Comparison of ENCODE assay signal across 9 mouse cellular contexts in genomic region chr6:124745490-124746295, GRCm38 (mm10). TPM values are rescaled to one million over a fixed set of nuclear protein-coding genes. Genes with fewer than 3 reads are reported as not detected.
A peak's percentile ranks its signal among the peaks of the same experiment; 100 is the strongest.
DNase-seq lines count a peak whose midpoint lies in the region; ATAC-seq lines count a peak whose summit lies in the region.
"Had no signal": no experiment of that assay in that cellular context is flagged by ENCODE, and none has a peak within 500 bp of the region (broad histone marks: within the 10 kb centered on the region; RNA-seq: fewer than 3 reads in every experiment).

No protein-coding gene starts in this region.

- H3K27ac ChIP-seq in forebrain, embryonic 10.5 days, result peak overlapping the region; percentile 97
- peak overlapping the region; percentile 79 for H3K27ac ChIP-seq in heart, embryonic 15.5 days
- peak overlapping the region; percentile 86 for H3K27ac ChIP-seq in liver, embryonic 13.5 days
- H3K27ac ChIP-seq in stomach, embryonic 14.5 days (ENCODE audit: low read length), result peak overlapping the region; percentile 85

- peak overlapping the region; percentile 96 for H3K4me2 ChIP-seq in heart, embryonic 15.5 days
- H3K4me2 ChIP-seq in liver, embryonic 13.5 days, result peak overlapping the region; percentile 100
- H3K4me2 ChIP-seq in stomach, embryonic 14.5 days (replicated peaks; ENCODE audit: low read depth, low read length), result peak overlapping the region; percentile 87

- H3K9ac ChIP-seq in heart, embryonic 15.5 days, result peak overlapping the region; percentile 82
- peak overlapping the region; percentile 91 for H3K9ac ChIP-seq in liver, embryonic 13.5 days
- peak overlapping the region; percentile 77 for H3K9ac ChIP-seq in stomach, embryonic 14.5 days (replicated peaks; ENCODE audit: low read depth, low read length)

- no peaks in the 10 kb centered on the region for H3K9me3 ChIP-seq in forebrain, embryonic 10.5 days
- no peaks in the 10 kb centered on the region for H3K9me3 ChIP-seq in heart, embryonic 15.5 days (replicated peaks)
- H3K9me3 ChIP-seq in liver, embryonic 13.5 days (replicated peaks), result no peaks in the 10 kb centered on the region
- H3K9me3 ChIP-seq in stomach, embryonic 14.5 days (ENCODE audit: control insufficient read depth, low read depth, low read length), result no peaks in the 10 kb centered on the region

- peak; percentile 88 to 91 for DNase-seq in CD8-positive naive resting alpha-beta T cell, adult 2 months (ENCODE audit: low read depth in 2 of 2, low spot score in 2 of 2)
- peak; percentile 93 for DNase-seq in c-Kit-positive CD71-negative TER-119-negative erythroid progenitor cells, embryonic 14.5 days (ENCODE audit: low read depth)
- peak; percentile 93 for DNase-seq in forebrain, embryonic 10.5 days (ENCODE audit: extremely low spot score, low spot score)
- peak; percentile 97 for DNase-seq in kidney, postnatal 14 days
- DNase-seq in liver, embryonic 13.5 days, result peak; percentile 90
- peak; percentile 93 to 95 for DNase-seq in natural killer cell, adult 2 months (ENCODE audit: low spot score in 2 of 2)

- ATAC-seq in heart, embryonic 15.5 days (replicated peaks; ENCODE audit: insufficient number of reproducible peaks, insufficient read depth, low FRiP score, low read depth), result peak; percentile 80
- ATAC-seq in liver, embryonic 13.5 days (ENCODE audit: low read depth), result peak; percentile 76
- peak; percentile 82 for ATAC-seq in stomach, embryonic 14.5 days (ENCODE audit: insufficient number of reproducible peaks, insufficient read depth, low FRiP score, low read depth)

- peaks cover 49% of the 10 kb centered on the region for H3K4me1 ChIP-seq in forebrain, embryonic 10.5 days
- H3K4me1 ChIP-seq in heart, embryonic 15.5 days (replicated peaks), result peaks cover 37% of the 10 kb centered on the region
- peaks cover 32% of the 10 kb centered on the region for H3K4me1 ChIP-seq in liver, embryonic 13.5 days (replicated peaks)
- peaks cover 10% of the 10 kb centered on the region for H3K4me1 ChIP-seq in stomach, embryonic 14.5 days (ENCODE audit: control insufficient read depth, insufficient read depth, low read length)

- H3K36me3 ChIP-seq in forebrain, embryonic 10.5 days (replicated peaks), result peaks cover 72% of the 10 kb centered on the region
- H3K36me3 ChIP-seq in heart, embryonic 15.5 days, result peaks cover 48% of the 10 kb centered on the region
- peaks cover 16% of the 10 kb centered on the region for H3K36me3 ChIP-seq in liver, embryonic 13.5 days
- peaks cover 59% of the 10 kb centered on the region for H3K36me3 ChIP-seq in stomach, embryonic 14.5 days (ENCODE audit: control insufficient read depth, insufficient read depth, low read length)

- WGBS in forebrain, embryonic 10.5 days, result under 1% methylated on average over 85 of the region's 85 CpGs
- WGBS in heart, embryonic 15.5 days, result under 1% methylated on average over 85 of the region's 85 CpGs
- WGBS in liver, embryonic 13.5 days (ENCODE audit: insufficient replicate concordance), result under 1% methylated on average over 85 of the region's 85 CpGs
- under 1% methylated on average over 84 of the region's 85 CpGs for WGBS in stomach, embryonic 14.5 days

- H3K4me3 ChIP-seq in forebrain, embryonic 10.5 days, result peak overlapping the region; percentile 71
- peak overlapping the region; percentile 59 for H3K4me3 ChIP-seq in heart, embryonic 15.5 days
- peak overlapping the region; percentile 71 for H3K4me3 ChIP-seq in liver, embryonic 13.5 days (replicated peaks)
- H3K4me3 ChIP-seq in stomach, embryonic 14.5 days (ENCODE audit: low read depth, low read length), result peak overlapping the region; percentile 37

- 0 out of 2 replicates have a peak, but pooled peaks cover 3% of the 10 kb centered on the region for H3K27me3 ChIP-seq in forebrain, embryonic 10.5 days (ENCODE audit: poor library complexity, severe bottlenecking)
- H3K27me3 ChIP-seq in heart, embryonic 15.5 days, result no peaks in the 10 kb centered on the region
- H3K27me3 ChIP-seq in liver, embryonic 13.5 days, result no peaks in the 10 kb centered on the region
- H3K27me3 ChIP-seq in stomach, embryonic 14.5 days (ENCODE audit: control insufficient read depth, insufficient read depth, low read length), result no peaks in the 10 kb centered on the region

RNA-seq across cellular contexts. Expression of gene Grcc10, which starts 4.5 kb away (rescaled TPM):
- 397 and 415 TPM in 2 replicates for polyA plus RNA-seq in forebrain, embryonic 10.5 days (2016; fragmentation: Nextera tagmentation; extraction: Ambion mirVana)
- 387 and 416 TPM in 2 replicates for polyA plus RNA-seq in heart, embryonic 15.5 days (2015; fragmentation: Nextera tagmentation; extraction: Ambion mirVana)
- 77.7 and 80.2 TPM in 2 replicates for polyA plus RNA-seq in liver, embryonic 13.5 days (2015; fragmentation: Nextera tagmentation; extraction: Ambion mirVana)
- 445 and 505 TPM in 2 replicates for polyA plus RNA-seq in stomach, embryonic 14.5 days (2014; fragmentation: Nextera tagmentation; extraction: Ambion mirVana)

RNA-seq across cellular contexts. Expression of gene Ptpn6, which starts 7.2 kb away (rescaled TPM):
- 4.8 and 5.2 TPM in 2 replicates for polyA plus RNA-seq in forebrain, embryonic 10.5 days (2016; fragmentation: Nextera tagmentation; extraction: Ambion mirVana)
- polyA plus RNA-seq in heart, embryonic 15.5 days (2015; fragmentation: Nextera tagmentation; extraction: Ambion mirVana), result 5.6 and 21.1 TPM in 2 replicates
- 28.7 and 29.5 TPM in 2 replicates for polyA plus RNA-seq in liver, embryonic 13.5 days (2015; fragmentation: Nextera tagmentation; extraction: Ambion mirVana)
- 13.7 and 15.3 TPM in 2 replicates for polyA plus RNA-seq in stomach, embryonic 14.5 days (2014; fragmentation: Nextera tagmentation; extraction: Ambion mirVana)

RNA-seq across cellular contexts. Expression of gene Gm45234, which starts 10.1 kb away (rescaled TPM):
- polyA plus RNA-seq in forebrain, embryonic 10.5 days (2016; fragmentation: Nextera tagmentation; extraction: Ambion mirVana), result not detected in 2 replicates
- polyA plus RNA-seq in heart, embryonic 15.5 days (2015; fragmentation: Nextera tagmentation; extraction: Ambion mirVana), result not detected in 2 replicates
- polyA plus RNA-seq in liver, embryonic 13.5 days (2015; fragmentation: Nextera tagmentation; extraction: Ambion mirVana), result not detected in 2 replicates
- not detected in 2 replicates for polyA plus RNA-seq in stomach, embryonic 14.5 days (2014; fragmentation: Nextera tagmentation; extraction: Ambion mirVana)
- polyA plus RNA-seq: gonadal fat pad, adult 2 months had no signal

RNA-seq across cellular contexts. Expression of gene Atn1, which starts 10.6 kb away (rescaled TPM):
- polyA plus RNA-seq in forebrain, embryonic 10.5 days (2016; fragmentation: Nextera tagmentation; extraction: Ambion mirVana), result 12.5 and 14.2 TPM in 2 replicates
- 9.3 and 11.7 TPM in 2 replicates for polyA plus RNA-seq in heart, embryonic 15.5 days (2015; fragmentation: Nextera tagmentation; extraction: Ambion mirVana)
- 1.5 and 1.8 TPM in 2 replicates for polyA plus RNA-seq in liver, embryonic 13.5 days (2015; fragmentation: Nextera tagmentation; extraction: Ambion mirVana)
- 15.0 and 18.5 TPM in 2 replicates for polyA plus RNA-seq in stomach, embryonic 14.5 days (2014; fragmentation: Nextera tagmentation; extraction: Ambion mirVana)

RNA-seq across cellular contexts. Expression of gene Eno2, which starts 23.8 kb away (rescaled TPM):
- 4.0 and 4.4 TPM in 2 replicates for polyA plus RNA-seq in forebrain, embryonic 10.5 days (2016; fragmentation: Nextera tagmentation; extraction: Ambion mirVana)
- polyA plus RNA-seq in heart, embryonic 15.5 days (2015; fragmentation: Nextera tagmentation; extraction: Ambion mirVana), result 2.7 and 4.3 TPM in 2 replicates
- polyA plus RNA-seq in liver, embryonic 13.5 days (2015; fragmentation: Nextera tagmentation; extraction: Ambion mirVana), result 0.32 and 0.42 TPM in 2 replicates
- 9.5 and 9.7 TPM in 2 replicates for polyA plus RNA-seq in stomach, embryonic 14.5 days (2014; fragmentation: Nextera tagmentation; extraction: Ambion mirVana)

Comparison
In these comparisons a context has a peak if more than half of its experiments do, and no peak if none do; other contexts are left out.
1. Peak in every context shown above with its lines: DNase-seq, ATAC-seq, H3K4me3 ChIP-seq and H3K27ac ChIP-seq.